Mouse (Mus musculus): ENCODE measurements around the gene Arrdc3.

DNA sequence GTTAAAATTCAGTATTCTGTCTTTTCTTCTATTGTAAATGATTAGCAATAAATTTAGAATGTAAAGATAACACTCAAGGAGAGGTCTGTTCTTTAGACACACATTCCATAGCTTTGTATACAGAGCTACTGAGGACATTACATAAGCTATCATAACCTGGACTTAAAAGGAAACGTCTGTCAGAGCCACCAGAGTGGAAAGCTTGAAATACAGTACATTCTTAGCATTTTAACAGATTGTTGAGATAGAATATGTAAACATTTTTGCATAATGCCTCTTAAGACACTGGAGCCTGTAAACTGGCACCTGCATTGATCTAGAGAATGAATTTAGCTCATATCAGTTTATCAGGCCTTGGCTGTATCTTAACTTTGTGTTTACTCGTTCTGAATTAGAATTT, 4.7 kb downstream of the Arrdc3 start:
- TF ChIP-seq POLR2A (IDR thresholded peaks at IDR 0.05; ENCODE audit: control insufficient read depth, low read depth, low read length), result no peak
- no peak for TF ChIP-seq CTCF (IDR thresholded peaks at IDR 0.05; ENCODE audit: control insufficient read depth, insufficient read depth, insufficient replicate concordance, low read depth, low read length)

Measured in testis, adult 2 months (tissue).